Comparison of ENCODE assay signal across 42 mouse cellular contexts in the genomic region with DNA sequence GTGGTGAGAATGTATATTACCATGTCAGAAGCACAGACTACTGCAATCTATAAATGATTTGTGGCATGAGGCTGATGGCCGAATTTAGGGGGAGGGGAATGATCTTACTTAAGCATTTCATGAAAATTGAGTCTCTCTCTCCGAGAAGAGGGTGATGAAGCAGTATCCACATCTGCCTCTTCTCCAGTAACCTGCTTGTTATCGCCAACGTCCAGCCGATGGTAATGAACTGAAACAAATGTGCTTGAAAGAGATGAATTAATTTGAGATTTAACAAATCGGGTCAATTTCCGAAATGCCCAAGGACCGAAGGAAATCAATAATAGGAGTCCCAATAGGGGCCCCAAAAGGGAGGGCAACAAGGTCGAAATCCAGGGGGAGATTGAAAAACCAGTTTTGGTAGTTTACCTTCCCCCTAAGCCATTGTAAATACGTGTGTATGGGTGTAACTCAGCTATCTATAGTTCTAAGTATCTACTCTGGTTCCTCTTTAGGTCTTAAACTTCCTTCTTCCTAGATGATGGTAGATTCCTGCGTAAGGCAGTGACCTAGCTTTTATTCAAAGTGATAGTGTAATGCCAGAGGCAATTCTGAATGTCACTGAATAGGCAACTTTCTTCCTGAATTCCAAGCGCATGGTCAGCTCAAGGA. TPM values are rescaled to one million over a fixed set of nuclear protein-coding genes. Genes with fewer than 3 reads are reported as not detected.
"Had no signal": no experiment of that assay in that cellular context is flagged by ENCODE, and none has a peak within 500 bp of the region (broad histone marks: within the 10 kb centered on the region; RNA-seq: fewer than 3 reads in every experiment).

No protein-coding gene starts in this region.

RNA-seq across cellular contexts. Expression of gene Esp3, which starts 31.4 kb away (rescaled TPM):
- total RNA-seq: heart, postnatal 10 days; heart, postnatal 14 days; heart, postnatal 25 days; heart, postnatal 36 days; heart, postnatal 4 days; hematopoietic stem cell, adult 5-6 weeks; hindbrain, postnatal 0 days; layer of hippocampus, adult 18-20 months; layer of hippocampus, adult 2 months; layer of hippocampus, adult 8-10 months; layer of hippocampus, postnatal 10 days; layer of hippocampus, postnatal 14 days; layer of hippocampus, postnatal 25 days; layer of hippocampus, postnatal 36 days; left cerebral cortex, adult 18-20 months; left cerebral cortex, adult 2 months; left cerebral cortex, adult 8-10 months had no signal
- polyA plus RNA-seq: heart, embryonic 11.5 days; heart, embryonic 12.5 days; heart, embryonic 13.5 days; heart, embryonic 14.5 days; heart, embryonic 15.5 days; heart, embryonic 16.5 days; heart, postnatal 0 days; hindbrain, embryonic 10.5 days; hindbrain, embryonic 11.5 days; hindbrain, embryonic 12.5 days; hindbrain, embryonic 13.5 days; hindbrain, embryonic 14.5 days; hindbrain, embryonic 15.5 days; hindbrain, embryonic 16.5 days; hindbrain, postnatal 0 days; inflammation-experienced regulatory T-cells, adult 6 months; intestine, embryonic 14.5 days; intestine, embryonic 15.5 days; intestine, embryonic 16.5 days; intestine, postnatal 0 days; kidney, adult 2 months; kidney, embryonic 14.5 days; kidney, embryonic 15.5 days; kidney, embryonic 16.5 days; kidney, postnatal 0 days; large intestine, adult 2 months had no signal
